Mouse (Mus musculus) megakaryocyte progenitor cell, adult 5-6 weeks (primary cell): ENCODE data around the gene Polr3b. TPM values are rescaled to one million over a fixed set of nuclear protein-coding genes. Genes with fewer than 3 reads are reported as not detected.
A peak's percentile ranks its signal among the peaks of the same experiment; 100 is the strongest.

Experiments used
- ATAC-seq: replicated peaks from 2 replicates; pipeline ENCODE4 v1.8.0; 2016; ENCODE audit warnings: mild to moderate bottlenecking, moderate TSS enrichment, inconsistent platforms; ENCODE audit not compliant: poor library complexity
- total RNA-seq, 2 experiments: library from RNA; stranded (forward) in 1 of 2; stranded (reverse) in 1 of 2; fragments of 157-497, 149-512 nt in 1 of 2; fragments of 200-1000 nt in 1 of 2; gene quantifications; 2 replicates each; pipeline versions ENCODE4 v1.2.3 to v1.2.4; 2015 to 2017

The Polr3b gene
- total RNA-seq, 2 experiments from 2014 or later, result 29.3 to 29.4 TPM

GRCm38 (mm10) chr10:84658088-84658848 lies 36.2 kb downstream of the Polr3b start:
- peak; percentile 53 for ATAC-seq

GRCm38 (mm10) chr10:84659281-84659680 lies 37.2 kb downstream of the Polr3b start:
- no peak for ATAC-seq

GRCm38 (mm10) chr10:84662138-84662537 lies 40.0 kb downstream of the Polr3b start:
- peak; percentile 70 for ATAC-seq

GRCm38 (mm10) chr10:84665713-84666260 lies 43.7 kb downstream of the Polr3b start:
- no peak for ATAC-seq

DNA sequence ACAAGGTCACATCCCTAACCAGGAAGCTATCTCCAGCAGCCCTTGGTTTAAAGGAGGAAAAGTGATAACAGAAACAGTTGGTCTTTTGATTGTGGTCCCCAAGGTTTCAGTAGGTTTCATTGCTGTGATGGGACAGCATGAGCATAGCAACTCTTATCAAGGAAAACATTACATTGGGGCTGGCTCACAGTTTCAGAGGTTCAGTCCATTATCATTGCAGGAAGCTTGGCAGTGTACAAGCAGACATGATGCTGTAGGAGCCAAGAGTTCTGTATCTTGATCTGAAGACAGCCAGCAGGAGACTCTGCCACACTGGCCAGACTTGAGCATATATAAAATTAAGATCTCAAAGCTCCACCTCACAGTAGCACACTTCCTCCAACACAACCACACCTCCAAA lies 53.6 kb downstream of the Polr3b start:
- peak; percentile 66 for ATAC-seq

- no peak for ATAC-seq
These were observed 54.4 kb downstream of the Polr3b start for GRCm38 (mm10) chr10:84676511-84676910.

- ATAC-seq, result no peak
These were observed 55.8 kb downstream of the Polr3b start for GRCm38 (mm10) chr10:84677871-84678270.

DNA sequence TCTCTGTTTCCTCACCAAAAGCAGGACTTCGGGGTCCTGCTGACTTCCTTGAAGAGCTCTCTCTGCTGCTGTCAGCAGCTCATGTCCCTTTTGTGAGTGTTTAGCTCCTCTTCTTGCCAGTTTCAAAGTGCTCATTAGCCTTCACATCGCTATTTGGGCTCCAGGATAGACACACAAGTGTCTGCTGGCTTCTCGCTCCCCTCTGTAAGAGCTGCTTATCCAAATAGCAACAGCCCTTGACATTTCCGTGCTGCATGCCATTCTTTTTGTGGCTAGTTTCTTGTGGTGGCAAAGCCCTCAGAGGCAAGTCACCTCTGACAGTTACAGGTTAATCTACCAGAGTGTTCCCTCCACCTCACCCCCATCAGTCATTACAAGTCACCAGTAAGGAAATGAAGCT lies 56.3 kb downstream of the Polr3b start:
- no peak for ATAC-seq

DNA sequence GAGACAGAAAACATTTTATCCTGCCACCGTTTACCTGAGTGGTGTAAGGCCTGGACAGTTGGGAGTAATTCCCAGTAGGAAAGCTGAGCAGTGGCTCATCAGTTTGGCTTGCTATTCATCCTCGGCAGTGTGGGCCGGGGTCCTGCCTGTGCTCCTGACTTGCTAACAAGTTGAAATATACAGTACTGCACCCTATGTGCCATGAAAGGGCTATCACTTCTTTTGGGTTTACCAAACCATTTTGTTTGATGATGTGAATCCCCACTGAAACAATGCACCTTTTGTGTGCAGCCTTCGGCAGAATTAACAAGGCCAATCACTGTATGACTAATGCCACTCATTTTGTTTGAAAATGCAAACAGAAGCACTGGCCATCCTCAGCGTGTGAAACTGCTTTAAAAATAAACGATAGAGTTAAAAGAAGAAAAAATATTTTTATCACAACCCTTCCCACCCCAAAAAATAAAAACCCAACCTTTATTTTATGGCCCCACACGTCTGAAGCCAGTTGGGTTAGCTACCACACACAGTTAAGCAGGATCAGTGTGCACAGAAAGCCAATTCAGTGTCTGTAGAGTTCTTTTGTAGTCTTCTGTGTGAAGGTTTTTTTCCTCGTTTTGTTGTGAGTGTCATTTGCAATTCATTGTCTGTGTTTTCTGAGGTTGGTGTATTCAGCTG lies 63.5 kb downstream of the Polr3b start:
- no peak for ATAC-seq

DNA sequence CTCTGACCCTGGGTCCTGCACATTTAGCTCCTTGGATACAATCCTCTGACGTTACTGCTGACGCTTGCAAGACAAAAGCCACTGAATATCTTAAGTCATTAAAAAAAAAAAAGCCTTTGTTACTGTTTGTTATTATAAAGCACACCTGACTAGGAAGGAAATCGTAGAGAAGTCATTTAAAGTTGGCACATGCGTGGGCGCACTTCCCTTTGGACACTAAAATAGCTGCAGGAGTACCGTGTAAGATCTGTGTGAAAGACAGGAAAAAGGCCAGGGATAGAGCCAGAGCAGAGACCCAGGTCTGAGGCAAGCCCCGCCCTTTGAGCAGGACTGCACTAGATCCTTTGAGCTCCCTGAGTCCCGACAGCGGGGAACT lies 64.0 kb downstream of the Polr3b start:
- no peak for ATAC-seq

DNA sequence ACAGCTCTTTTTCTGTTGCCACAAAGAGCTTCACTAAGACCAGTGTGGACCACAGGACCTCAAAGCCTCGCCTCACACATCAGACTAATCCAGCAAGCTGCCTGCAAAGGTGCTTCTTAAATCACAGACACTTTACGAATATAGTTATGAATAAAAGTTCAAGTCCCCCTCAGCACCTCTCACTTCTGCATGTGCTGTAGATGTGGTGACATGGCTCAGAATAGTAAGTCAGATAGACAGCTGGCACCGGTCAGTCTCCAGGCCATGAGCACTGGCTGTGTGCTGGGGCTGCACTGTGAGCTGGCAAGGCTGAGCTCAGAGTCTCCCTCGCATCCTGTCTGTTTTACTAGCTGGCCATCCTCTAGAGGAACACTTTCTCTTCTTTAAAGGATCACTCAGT lies 64.6 kb downstream of the Polr3b start:
- no peak for ATAC-seq

GRCm38 (mm10) chr10:84687736-84688135 lies 65.6 kb downstream of the Polr3b start:
- ATAC-seq, result no peak

DNA sequence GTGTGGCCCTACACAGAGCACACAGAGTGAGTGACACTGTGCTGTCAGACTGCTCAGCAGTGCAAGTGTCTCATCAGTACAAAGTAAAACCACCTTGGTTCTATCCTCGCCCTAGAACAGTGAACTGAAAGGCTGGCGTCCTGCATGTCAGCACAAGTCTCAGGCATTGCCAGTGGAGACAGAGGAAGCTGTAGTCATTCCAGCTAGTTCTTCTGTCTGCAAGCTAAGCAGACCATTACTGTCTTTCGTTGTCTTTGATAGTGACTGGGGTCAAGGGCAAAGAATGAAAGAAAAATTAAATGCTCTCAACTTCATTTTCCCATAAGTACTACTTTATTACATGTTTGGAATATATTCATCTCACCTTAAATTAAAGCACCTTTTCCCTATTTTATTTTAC lies 67.8 kb downstream of the Polr3b start:
- no peak for ATAC-seq

- no peak for ATAC-seq
These were observed 68.7 kb downstream of the Polr3b start for GRCm38 (mm10) chr10:84690818-84691217.

- no peak for ATAC-seq
These were observed 69.6 kb downstream of the Polr3b start for GRCm38 (mm10) chr10:84691692-84692091.

- no peak for ATAC-seq
These were observed 71.9 kb downstream of the Polr3b start for GRCm38 (mm10) chr10:84693841-84694638.

DNA sequence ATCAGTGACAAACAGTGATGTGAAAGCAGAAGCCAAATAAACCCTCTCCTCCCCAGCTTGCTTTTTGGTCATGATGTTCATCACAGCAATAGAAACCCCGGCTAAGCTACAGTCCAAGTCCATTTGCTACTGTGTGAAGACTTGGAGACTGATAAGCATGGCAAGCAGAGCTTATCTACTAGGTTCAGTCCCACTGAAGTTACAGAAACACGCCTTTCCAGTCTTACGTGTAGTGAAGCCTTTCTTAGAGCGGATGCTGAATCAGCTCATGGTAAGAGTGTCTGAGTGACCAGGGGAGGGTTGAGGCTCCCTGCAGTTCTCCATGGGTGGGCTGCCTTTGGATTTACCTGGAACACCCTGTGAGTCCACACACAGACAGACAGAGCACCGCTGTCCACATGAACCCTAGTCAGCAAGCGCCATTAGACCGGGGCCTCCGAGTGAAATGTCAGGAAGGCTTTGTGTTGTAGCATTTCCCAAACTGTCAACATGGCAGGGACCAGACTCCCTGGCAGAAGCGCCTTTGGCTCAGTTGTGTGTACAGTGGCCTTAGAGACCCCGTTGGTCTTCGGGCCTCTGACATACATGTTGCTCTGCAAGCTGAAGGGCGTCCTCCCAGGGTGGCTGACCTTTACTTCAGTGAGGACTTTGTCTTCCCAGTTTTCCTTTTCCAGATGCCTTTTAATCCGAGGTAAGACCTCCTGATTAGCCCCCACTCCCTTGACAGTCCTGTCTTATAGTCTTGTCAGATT lies 78.3 kb downstream of the Polr3b start:
- peak; percentile 94 for ATAC-seq

DNA sequence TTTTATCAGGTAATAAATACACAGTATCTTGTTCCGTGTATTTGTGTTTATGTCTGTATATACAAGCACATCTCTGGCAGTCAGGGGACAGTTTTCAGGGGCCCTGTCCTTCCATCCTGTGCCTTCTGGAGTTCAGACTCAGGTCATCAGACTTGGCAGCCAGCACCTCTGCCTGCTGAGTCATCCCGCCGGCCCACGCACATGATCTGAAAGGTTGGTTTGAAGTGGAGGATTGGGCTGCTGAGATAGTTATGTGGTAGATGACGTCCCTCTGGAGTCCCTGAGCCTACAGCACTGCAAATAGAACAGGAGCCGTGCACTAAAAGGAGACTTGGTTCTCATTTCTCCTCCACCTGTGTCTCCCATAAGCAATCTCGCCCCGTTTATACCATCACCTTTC lies 79.0 kb downstream of the Polr3b start:
- peak; percentile 72 for ATAC-seq

GRCm38 (mm10) chr10:84702115-84702514 lies 80.0 kb downstream of the Polr3b start:
- no peak for ATAC-seq

GRCm38 (mm10) chr10:84704594-84704993 lies 82.5 kb downstream of the Polr3b start:
- no peak for ATAC-seq

DNA sequence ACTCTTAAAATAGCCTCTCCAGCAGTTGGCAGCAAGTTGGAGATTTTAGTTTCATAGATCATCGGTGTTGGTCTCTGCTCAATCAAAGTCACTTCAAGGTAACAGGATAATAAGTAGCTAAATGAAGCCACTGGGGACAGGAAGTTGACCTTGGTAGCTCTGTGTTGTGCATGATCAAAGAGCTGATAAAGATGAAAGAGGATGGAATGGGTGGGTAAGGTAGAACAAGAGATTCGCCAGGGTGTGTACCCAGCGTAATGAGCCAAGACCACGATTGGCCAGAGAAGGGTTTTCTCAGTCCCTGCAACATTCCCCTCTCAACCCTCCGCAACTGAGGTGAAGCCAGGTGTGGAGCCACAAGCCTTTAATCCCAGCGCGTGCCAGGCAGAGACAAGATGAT lies 83.1 kb downstream of the Polr3b start:
- no peak for ATAC-seq
